Mouse (Mus musculus) cerebellum, postnatal 25 days (tissue): ENCODE results near the gene Adarb1.
A peak's percentile ranks its signal among the peaks of the same experiment; 100 is the strongest.

Experiments used
- DNase-seq, 2 experiments: peaks; one replicate each; pipeline ENCODE4 v3.0.0; 2021; ENCODE audit warnings: mixed read lengths in 2 of 2

The Adarb1 gene

GRCm38 (mm10) chr10:77258704-77259621 is 159.1 kb downstream of the Adarb1 start, which contains the start of gene Pofut2:
Gene Pofut2 (plus strand): TSS chr10:77259218.
- peak; percentile 94 to 99 for DNase-seq

DNA sequence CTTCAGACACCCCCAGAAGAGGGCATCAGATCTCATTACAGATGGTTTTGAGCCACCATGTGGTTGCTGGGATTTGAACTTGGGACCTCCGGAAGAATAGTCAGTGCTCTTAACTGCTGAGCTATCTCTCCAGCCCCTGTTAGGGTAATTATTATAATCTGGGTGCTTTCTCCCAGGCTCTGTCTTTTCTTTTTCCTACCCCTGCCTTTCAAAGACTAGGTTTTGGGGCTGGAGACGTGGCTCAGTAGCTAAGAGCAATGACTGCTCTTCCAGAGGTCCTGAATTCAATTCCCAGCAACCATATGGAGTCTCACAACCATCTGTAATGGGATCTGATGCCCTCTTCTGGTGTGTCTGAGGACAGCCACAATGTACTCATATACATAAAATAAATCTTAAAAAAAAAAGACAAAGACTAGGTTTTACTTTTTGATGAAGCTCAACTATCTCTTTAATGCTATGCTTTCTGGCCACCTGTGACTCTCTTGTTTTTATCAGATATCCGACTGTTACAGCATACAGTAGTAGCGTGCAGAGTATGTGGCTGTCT is 160.0 kb downstream of the Adarb1 start:
- no peak for DNase-seq

DNA sequence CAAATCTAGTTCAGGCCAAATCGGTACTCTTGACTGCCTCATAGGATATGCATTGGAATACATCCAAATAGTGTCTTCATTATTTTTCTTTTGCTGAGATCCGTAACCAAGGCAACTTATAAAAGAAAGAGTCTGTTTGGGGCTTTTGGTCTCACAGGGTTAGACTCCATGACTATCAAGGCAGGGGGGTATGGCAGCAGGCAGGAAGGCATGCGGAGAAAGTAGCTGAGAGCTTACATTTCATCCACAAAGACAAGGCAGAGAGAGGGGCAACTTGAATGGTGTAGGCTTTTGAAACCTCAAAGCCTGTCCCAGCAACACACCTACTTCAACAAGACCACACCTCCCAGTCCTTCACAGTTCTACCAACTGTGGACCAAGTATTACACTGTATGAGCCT is 162.4 kb downstream of the Adarb1 start:
- DNase-seq = no peak

- DNase-seq = no peak
These were observed 162.8 kb downstream of the Adarb1 start for GRCm38 (mm10) chr10:77255231-77255630.

DNA sequence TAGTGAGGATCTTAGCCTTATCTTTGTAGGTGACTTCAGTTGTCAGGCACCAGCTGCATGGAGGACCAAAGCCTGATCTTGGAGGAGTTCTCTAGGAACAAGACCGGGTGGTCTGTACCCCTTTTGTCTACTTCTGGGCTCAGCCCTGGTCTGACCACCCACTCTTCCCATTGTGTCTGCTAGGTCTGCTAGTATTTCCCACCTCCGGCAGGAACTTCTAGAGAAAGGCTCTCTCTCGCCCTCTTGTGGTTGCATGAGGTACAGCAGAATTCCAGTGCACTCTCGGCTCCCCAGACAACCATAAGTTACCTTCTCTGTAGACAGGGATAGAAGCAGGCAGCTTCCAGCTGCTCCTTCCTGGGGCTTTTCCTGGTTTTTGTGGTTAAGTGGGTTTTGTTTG is 165.3 kb downstream of the Adarb1 start:
- DNase-seq = peak; percentile 88 to 90

DNA sequence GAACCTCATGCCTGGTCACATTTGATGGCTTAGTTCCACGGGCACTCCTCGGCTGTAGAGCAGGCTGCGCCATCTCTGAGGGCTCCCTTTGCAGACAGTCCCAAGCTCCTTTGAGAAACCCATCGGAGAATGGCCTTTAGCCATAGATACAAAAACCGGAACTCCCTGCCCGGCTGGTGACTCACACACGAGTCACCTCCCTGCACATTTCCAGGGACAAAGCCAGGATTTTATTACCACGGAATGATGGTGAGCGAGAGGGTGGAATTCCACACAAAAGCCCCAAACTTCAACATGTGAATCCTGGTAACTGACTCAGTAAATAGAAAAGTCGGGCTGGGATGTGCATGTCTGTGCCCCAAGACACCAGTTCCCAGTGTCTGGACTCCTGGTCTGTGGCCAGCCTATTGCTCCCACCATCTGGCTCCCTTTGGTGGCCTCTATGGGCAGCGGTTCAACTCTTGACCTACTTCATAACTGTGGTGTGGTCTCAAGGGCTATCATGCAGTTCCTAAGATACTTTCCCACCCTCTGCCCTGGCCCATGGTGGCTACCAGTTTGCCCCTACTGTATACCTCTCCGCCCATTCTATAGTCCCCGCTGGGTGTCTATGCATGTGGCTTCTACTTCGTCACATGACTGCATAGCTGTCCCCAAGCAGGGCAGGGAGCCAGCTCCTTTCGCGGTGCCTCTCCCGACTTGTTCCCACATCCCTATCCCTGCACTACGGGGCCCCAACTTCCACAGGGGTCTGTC is 166.1 kb downstream of the Adarb1 start:
- peak; percentile 72 to 77 for DNase-seq

DNA sequence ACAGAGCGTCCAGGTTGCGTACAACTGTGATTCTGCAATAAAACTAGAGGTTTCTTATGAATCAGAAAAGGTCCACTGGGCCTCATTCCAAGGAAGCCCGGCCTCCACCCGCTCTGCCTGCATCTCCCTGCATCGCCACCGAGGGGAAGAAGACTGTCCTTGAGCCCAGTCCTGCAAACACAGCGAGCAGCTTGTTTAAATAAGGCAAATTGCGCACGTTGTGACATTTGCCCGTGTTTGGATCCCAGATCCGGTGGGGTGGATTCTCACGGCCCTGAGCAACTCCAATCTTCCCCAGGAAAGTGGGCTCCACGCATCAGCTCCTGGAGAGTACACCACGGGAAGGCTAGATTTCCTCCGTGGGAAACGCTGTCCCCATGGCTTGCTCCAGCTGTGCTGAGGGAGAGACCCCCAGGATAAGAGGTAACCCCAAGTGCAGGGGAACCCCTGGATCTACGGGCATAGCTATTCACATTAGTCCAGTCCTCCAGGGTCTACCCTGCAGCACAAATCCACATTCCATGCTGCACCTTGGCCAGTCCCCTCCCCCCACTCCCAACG is 166.8 kb downstream of the Adarb1 start:
- peak; percentile 71 to 76 for DNase-seq

DNA sequence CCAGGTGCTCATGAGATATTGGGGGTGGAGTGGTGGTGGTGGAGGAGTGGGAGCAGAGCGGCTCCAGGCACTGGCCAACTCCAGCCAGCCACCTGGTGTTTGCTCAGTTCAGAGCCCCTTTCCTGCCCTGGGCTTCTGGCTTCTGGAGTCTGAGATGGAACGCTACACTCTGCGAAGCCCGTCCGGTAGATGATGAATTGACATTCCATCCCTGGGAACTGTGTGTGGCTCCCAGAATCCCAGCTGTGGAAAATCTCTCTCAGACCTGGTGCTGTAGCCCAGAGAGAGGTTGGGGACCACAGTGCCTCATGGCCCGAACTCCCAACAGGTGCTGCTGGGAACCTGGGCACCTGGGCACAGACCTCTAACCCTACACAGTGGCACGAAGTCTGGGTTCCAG is 170.4 kb downstream of the Adarb1 start:
- DNase-seq = no peak

GRCm38 (mm10) chr10:77247048-77247447 is 171.0 kb downstream of the Adarb1 start:
- no peak for DNase-seq

DNA sequence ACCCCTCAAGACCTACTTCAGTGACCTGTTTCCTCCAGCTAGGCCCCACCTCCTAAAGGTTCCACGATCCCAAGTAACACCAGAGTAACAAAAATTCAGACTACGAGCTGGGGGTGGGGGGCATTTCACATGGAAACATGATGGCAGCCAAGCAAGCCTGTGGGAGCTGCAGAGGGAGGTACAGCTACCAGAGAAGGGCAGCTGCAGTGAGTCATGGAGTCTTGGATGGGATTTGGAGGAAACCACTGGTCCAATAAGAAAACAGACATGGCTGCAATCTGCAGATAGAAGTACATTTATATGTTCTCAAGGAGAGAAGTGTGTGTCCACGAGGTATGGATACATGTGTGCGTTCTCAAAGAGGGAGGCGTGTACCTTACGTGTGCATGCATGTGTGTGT is 173.3 kb downstream of the Adarb1 start:
- no peak for DNase-seq

- peak in 1 of 2 experiments; percentile 48 for DNase-seq
These were observed 174.4 kb downstream of the Adarb1 start for GRCm38 (mm10) chr10:77243572-77244161.

DNA sequence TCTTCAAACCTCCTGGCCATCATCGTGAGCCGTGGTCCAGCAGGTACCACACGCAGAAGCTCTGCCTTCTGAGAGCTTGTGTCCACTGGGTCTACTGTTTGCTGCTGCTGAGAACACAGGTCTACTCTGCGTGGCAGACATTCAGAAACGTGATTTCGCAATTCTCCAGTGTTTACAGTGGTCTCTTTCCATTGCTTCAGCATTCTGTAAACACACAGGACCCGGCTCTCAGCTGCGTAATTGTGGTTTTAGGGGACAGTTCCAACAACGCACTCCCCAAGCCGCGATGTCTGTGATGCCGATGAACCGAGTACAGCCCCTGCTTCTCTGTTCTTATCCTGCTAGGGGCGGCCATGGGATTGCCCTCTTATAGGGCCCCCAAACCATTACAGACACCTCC is 175.2 kb downstream of the Adarb1 start:
- no peak for DNase-seq

- DNase-seq = no peak
These were observed 175.7 kb downstream of the Adarb1 start for GRCm38 (mm10) chr10:77242396-77242795.

GRCm38 (mm10) chr10:77240764-77241163 is 177.3 kb downstream of the Adarb1 start:
- DNase-seq = no peak
